Mouse (Mus musculus): ENCODE results near the gene Tenm1.
A peak's percentile ranks its signal among the peaks of the same experiment; 100 is the strongest.

Gene Tenm1

GRCm38 (mm10) chrX:42781566-42781965, 647.4 kb downstream of the Tenm1 start:
- no peak for DNase-seq (ENCODE audit: low spot score)

- DNase-seq (ENCODE audit: low spot score) = no peak
Measured at GRCm38 (mm10) chrX:42718078-42718785, 710.7 kb downstream of the Tenm1 start.

- no peak for DNase-seq (ENCODE audit: low spot score)
Measured at GRCm38 (mm10) chrX:42700291-42700690, 728.6 kb downstream of the Tenm1 start.

DNA sequence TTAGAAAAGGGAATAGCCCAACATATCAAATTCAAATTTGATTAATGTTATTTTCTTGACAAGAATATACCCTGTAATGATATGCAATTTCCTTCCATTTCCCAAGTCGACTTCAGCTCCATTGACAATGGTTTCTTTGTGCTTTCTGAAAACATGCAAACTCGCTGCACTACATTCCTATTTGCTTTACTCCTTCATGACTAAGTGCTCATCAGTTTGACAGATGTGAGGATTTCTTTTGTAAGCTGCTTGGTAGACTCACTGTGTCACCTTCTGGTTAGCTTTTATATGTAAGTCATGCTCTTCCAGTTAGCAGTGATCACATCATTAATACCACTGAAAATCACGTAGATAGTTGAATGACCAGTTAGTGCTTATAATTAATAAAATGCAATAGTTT, 781.8 kb downstream of the Tenm1 start:
- no peak for DNase-seq (ENCODE audit: low spot score)

- no peak for DNase-seq (ENCODE audit: low spot score)
Measured at GRCm38 (mm10) chrX:42580521-42580920, 848.4 kb downstream of the Tenm1 start.

DNA sequence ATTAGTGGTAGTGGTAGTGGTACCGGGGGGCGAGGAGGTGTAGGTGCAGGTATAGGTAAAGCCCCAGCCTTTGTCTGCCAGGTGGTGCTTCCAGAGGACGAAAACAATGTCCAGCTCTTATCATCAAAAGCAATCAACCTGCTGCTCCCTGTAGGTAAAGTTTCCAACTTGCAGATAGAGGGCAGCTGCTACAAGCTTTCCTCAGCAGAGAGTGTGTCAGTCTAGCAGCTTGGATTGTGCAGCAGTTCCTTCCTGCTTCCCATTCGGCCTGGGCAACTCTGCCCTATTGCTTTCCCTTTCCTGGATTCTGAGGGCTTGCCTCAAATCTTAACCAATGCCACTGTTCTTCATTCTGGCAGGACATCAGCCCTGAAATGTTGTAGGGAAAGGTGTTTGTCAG, 870.2 kb downstream of the Tenm1 start:
- DNase-seq (ENCODE audit: low spot score) = no peak

- DNase-seq (ENCODE audit: low spot score) = peak; percentile 45
Measured at GRCm38 (mm10) chrX:42557284-42557683, 871.6 kb downstream of the Tenm1 start.

GRCm38 (mm10) chrX:42548513-42548912, 880.4 kb downstream of the Tenm1 start:
- no peak for DNase-seq (ENCODE audit: low spot score)

GRCm38 (mm10) chrX:42545076-42545475, 883.9 kb downstream of the Tenm1 start:
- no peak for DNase-seq (ENCODE audit: low spot score)

DNA sequence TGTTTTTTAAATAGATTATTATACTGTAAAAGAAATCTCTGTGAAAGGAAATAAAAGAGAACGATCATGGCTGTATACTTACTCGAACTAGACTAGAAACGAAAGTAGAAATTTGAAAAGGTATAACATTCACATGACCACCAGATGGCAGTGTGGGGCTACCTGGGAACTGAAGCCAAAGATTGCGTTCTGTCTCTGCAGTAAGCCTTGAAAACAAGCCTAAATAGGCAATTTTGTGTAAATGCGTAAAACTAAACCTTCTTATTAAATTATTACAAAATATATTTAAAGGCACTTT, 888.2 kb downstream of the Tenm1 start:
- peak; percentile 83 for DNase-seq (ENCODE audit: low spot score)

- no peak for DNase-seq (ENCODE audit: low spot score)
Measured at GRCm38 (mm10) chrX:42540030-42540755, 888.7 kb downstream of the Tenm1 start.

GRCm38 (mm10) chrX:42530703-42531102, 898.2 kb downstream of the Tenm1 start:
- no peak for DNase-seq (ENCODE audit: low spot score)

DNA sequence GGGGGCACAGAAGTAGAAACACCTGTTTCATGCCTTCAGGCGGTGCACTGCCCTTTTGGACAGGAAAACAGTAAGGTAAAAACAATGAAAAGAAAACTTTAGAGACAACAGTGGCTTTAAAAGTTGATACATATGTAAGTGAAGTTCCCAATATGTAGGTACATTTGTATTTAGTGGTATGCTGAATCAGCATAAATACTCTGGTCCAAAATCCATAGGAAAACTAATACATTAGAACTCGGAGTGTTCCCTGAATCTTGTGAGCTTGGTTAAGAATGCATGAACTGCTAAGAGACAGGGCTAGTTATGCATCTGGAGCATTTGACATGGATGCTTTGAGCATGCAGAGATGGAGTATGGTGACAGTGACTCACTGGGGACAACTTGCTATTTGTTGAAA, 906.1 kb downstream of the Tenm1 start:
- DNase-seq (ENCODE audit: low spot score) = no peak

DNA sequence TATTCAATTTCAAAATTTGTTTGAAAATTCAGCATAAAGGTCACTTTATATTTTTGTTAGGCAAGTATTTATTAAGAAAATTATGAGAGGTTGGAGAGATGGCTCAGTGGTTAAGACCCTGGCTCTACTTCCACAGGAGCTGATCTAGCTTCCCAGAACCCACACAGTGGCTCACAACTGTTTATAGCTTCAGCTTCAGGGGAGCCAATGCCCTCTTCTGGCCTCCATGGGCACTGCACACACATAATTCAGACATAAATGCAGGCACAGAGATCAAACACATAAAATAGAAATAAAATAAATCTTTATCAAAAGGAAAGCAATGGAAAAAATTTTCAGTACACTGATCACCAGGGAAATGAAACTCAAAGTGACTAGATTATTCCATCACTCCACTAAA, 916.4 kb downstream of the Tenm1 start:
- peak; percentile 22 for DNase-seq (ENCODE audit: low spot score)

- no peak for DNase-seq (ENCODE audit: low spot score)
Measured at GRCm38 (mm10) chrX:42511105-42511504, 917.8 kb downstream of the Tenm1 start.

GRCm38 (mm10) chrX:42502291-42503043, 926.5 kb downstream of the Tenm1 start, which contains the start of gene Sh2d1a:
TSS of gene Sh2d1a (plus strand) at chrX:42502453.
- no peak for DNase-seq (ENCODE audit: low spot score)

DNA sequence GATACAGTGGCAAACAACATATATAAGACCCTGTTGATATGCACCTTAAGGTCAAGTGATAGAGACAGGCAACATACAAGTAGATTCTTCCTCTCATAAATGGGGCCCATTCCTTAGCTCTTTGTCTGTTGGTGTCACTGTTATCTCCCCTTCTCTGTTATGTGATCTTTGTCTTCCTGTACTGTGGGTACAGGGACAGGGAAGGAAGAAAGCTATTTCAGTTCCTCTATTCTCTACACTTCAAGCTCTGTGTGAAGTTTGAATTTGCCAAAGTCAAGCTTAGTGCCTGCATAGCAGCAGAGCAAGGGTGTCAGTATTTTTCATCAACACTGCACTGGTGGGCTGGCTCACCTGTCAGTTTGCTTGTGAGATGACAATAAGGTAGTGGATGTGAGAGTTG, 928.4 kb downstream of the Tenm1 start:
- DNase-seq (ENCODE audit: low spot score) = no peak

DNA sequence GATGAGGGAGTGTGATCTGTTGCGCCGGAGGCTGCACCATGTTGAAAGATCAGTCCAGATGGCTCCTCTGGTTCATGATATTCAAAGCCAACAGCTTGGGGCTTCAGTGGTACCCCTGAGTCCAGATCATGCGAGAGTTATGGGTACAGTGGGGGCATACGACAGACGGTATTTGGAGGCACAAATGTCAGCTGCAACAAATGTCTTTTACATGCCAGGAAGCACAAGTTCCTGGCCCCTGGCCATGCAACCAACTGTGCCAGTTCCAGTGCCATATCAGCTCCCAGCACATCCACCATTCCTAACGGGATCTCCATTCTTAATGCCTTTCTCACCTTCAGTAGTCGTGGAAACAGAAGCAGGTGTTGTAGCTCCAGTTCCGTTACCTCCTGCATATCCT, 938.6 kb downstream of the Tenm1 start:
- no peak for DNase-seq (ENCODE audit: low spot score)

GRCm38 (mm10) chrX:42489446-42489845, 939.5 kb downstream of the Tenm1 start, which contains the start of gene Tex13c2:
TSS of gene Tex13c2 (plus strand) at chrX:42489691.
- no peak for DNase-seq (ENCODE audit: low spot score)

All from embryo, embryonic 10 days (tissue).